Mouse (Mus musculus) brown adipose tissue, adult 24 weeks (tissue): ENCODE measurements around the gene Serac1. TPM values are rescaled to one million over a fixed set of nuclear protein-coding genes. Genes with fewer than 3 reads are reported as not detected.

Source experiments
- polyA plus RNA-seq: library from polyadenylated mRNA; stranded (reverse); fragments of >200 nt; gene quantifications from 2 replicates; pipeline ENCODE4 v1.2.4, GENCODE M21; 2012; ENCODE audit not compliant: missing spikeins, insufficient read depth, insufficient read length

Serac1 gene
- polyA plus RNA-seq, 1 experiment: 5.0 TPM

Other genes with a start within 250 kb of the Serac1 start
- gene Snx9, start 238.4 kb downstream of the Serac1 start, polyA plus RNA-seq: 45.2 and 49.4 TPM in 2 replicates
- gene Synj2, start 138.5 kb downstream of the Serac1 start, polyA plus RNA-seq: 5.0 and 8.3 TPM in 2 replicates
- 118 and 149 TPM in 2 replicates for gene Gtf2h5, start within 50 bp of the Serac1 start, polyA plus RNA-seq
- gene Tulp4, start 26.7 kb upstream of the Serac1 start, polyA plus RNA-seq: 27.4 and 37.1 TPM in 2 replicates
- 4.2 and 4.6 TPM in 2 replicates for gene Tmem181a, start 177.1 kb upstream of the Serac1 start, polyA plus RNA-seq
- gene Dynlt1a, start 237.8 kb upstream of the Serac1 start, polyA plus RNA-seq: 2.0 TPM in 1 of 2 replicates, not detected in the other